Mouse (Mus musculus) fat pad, adult 2 months (tissue): ENCODE results near the gene Slc30a5.
"Not testable (repeated sequence)": the region's sequence is repeated elsewhere in the genome, so short reads cannot be mapped to it uniquely, and the experiment has no call there.

Experiments used
- DNase-seq: peaks from one replicate; pipeline ENCODE4 v3.0.0-alpha.2; 2011; ENCODE audit warnings: low read depth, low spot score; ENCODE audit errors: extremely low read depth

Gene Slc30a5

GRCm38 (mm10) chr13:100832741-100833639 is at the start of gene Slc30a5:
Slc30a5 (minus strand) TSS chr13:100833427.
- peak; percentile 63 for DNase-seq

GRCm38 (mm10) chr13:100881944-100882343 is 48.7 kb upstream of the Slc30a5 start:
- DNase-seq = no peak

GRCm38 (mm10) chr13:100879806-100880205 is 46.6 kb upstream of the Slc30a5 start:
- no peak for DNase-seq

- no peak for DNase-seq
These were observed 46.1 kb upstream of the Slc30a5 start for GRCm38 (mm10) chr13:100879326-100879725.

- no peak for DNase-seq
These were observed 45.0 kb upstream of the Slc30a5 start for GRCm38 (mm10) chr13:100878264-100878663.

GRCm38 (mm10) chr13:100877703-100878102 is 44.5 kb upstream of the Slc30a5 start:
- DNase-seq = no peak

- no peak for DNase-seq
These were observed 41.9 kb upstream of the Slc30a5 start for GRCm38 (mm10) chr13:100875103-100875502.

- no peak for DNase-seq
These were observed 41.4 kb upstream of the Slc30a5 start for GRCm38 (mm10) chr13:100874588-100874987.

- DNase-seq = no peak
These were observed 40.3 kb upstream of the Slc30a5 start for GRCm38 (mm10) chr13:100873530-100873929.

- no peak for DNase-seq
These were observed 38.4 kb upstream of the Slc30a5 start for GRCm38 (mm10) chr13:100871445-100872171.

- DNase-seq = no peak
These were observed 36.6 kb upstream of the Slc30a5 start for GRCm38 (mm10) chr13:100869813-100870212.

- no peak for DNase-seq
These were observed 33.1 kb upstream of the Slc30a5 start for GRCm38 (mm10) chr13:100866311-100866710.

GRCm38 (mm10) chr13:100865744-100866143 is 32.5 kb upstream of the Slc30a5 start:
- DNase-seq = no peak

GRCm38 (mm10) chr13:100863914-100864313 is 30.7 kb upstream of the Slc30a5 start:
- DNase-seq = not testable (repeated sequence)

- no peak for DNase-seq
These were observed 25.9 kb upstream of the Slc30a5 start for GRCm38 (mm10) chr13:100859117-100859516.

GRCm38 (mm10) chr13:100854174-100854573 is 20.9 kb upstream of the Slc30a5 start:
- no peak for DNase-seq

- DNase-seq = no peak
These were observed 19.9 kb upstream of the Slc30a5 start for GRCm38 (mm10) chr13:100853120-100853519.

GRCm38 (mm10) chr13:100849137-100849536 is 15.9 kb upstream of the Slc30a5 start:
- no peak for DNase-seq

- no peak for DNase-seq
These were observed 13.8 kb upstream of the Slc30a5 start for GRCm38 (mm10) chr13:100846891-100847579.

- DNase-seq = no peak
These were observed 13.0 kb upstream of the Slc30a5 start for GRCm38 (mm10) chr13:100846254-100846653.

GRCm38 (mm10) chr13:100843944-100844343 is 10.7 kb upstream of the Slc30a5 start:
- no peak for DNase-seq
